Mouse (Mus musculus) lung, postnatal 0 days (tissue): Measurements from ENCODE around the gene Xpo4.

Experiments used
- CTCF ChIP-seq: IDR thresholded peaks from 2 replicates; pipeline ENCODE4 v1.5.1; 2016; ENCODE audit warnings: antibody characterized with exemption, mild to moderate bottlenecking
- EP300 ChIP-seq: IDR thresholded peaks from 2 replicates; pipeline ENCODE4 v1.6.1; 2016; ENCODE audit warnings: antibody characterized with exemption, mild to moderate bottlenecking, control low read depth

- no peak for TF ChIP-seq CTCF
- no peak for TF ChIP-seq EP300
Measured at GRCm38 (mm10) chr14:57690681-57691080, 25.5 kb upstream of the Xpo4 start.
